Mouse (Mus musculus): ENCODE data around the gene Atg4d. TPM values are rescaled to one million over a fixed set of nuclear protein-coding genes. Genes with fewer than 3 reads are reported as not detected.

Gene Atg4d
- polyA plus RNA-seq, 1 experiment: 39.8 TPM

GRCm38 (mm10) chr9:21238733-21239464 lies 26.2 kb upstream of the Atg4d start, which contains the start of gene Keap1:
Gene Keap1 (minus strand): TSS chr9:21239361.
- TF ChIP-seq E2F4 (IDR thresholded peaks at IDR 0.05; ENCODE audit: insufficient read depth): no peak
- no peak for TF ChIP-seq CEBPB (IDR thresholded peaks at IDR 0.05; ENCODE audit: insufficient read depth, poor library complexity, severe bottlenecking)
- TF ChIP-seq POLR2AphosphoS2 (IDR thresholded peaks at IDR 0.05; ENCODE audit: insufficient read length, low read depth): peak; percentile 64
- no peak for TF ChIP-seq REST (IDR thresholded peaks at IDR 0.05; ENCODE audit: insufficient read depth, insufficient read length)
- TF ChIP-seq USF1 (IDR thresholded peaks at IDR 0.05; ENCODE audit: low read depth): no peak
- TF ChIP-seq MAX (IDR thresholded peaks at IDR 0.05; ENCODE audit: low read depth): no peak
- peak; percentile 75 for TF ChIP-seq POLR2A (IDR thresholded peaks at IDR 0.05; ENCODE audit: insufficient read length, low read depth)
- TF ChIP-seq TCF12 (IDR thresholded peaks at IDR 0.05; ENCODE audit: insufficient read depth, poor library complexity, severe bottlenecking): no peak
- no peak for TF ChIP-seq MYOG (IDR thresholded peaks at IDR 0.05; ENCODE audit: control insufficient read depth in 1 of 3, insufficient read depth in 1 of 3, insufficient read length in 2 of 3, low read depth in 2 of 3)
- TF ChIP-seq MYOD1 (IDR thresholded peaks at IDR 0.05; ENCODE audit: control insufficient read depth in 1 of 3, insufficient read length in 2 of 3, low read depth in 2 of 3): peak in 1 of 3 experiments; percentile 31
- TF ChIP-seq SRF (IDR thresholded peaks at IDR 0.05; ENCODE audit: control insufficient read depth, insufficient read length, low read depth): no peak
- no peak for TF ChIP-seq TCF3 (IDR thresholded peaks at IDR 0.05; ENCODE audit: insufficient read length, low read depth)
- peaks cover 23% of the 10 kb centered on the region for H3K79me2 ChIP-seq (ENCODE audit: control insufficient read depth, insufficient read depth)
- H3K4me3 ChIP-seq: peak within 1 kb of the TSS; percentile 60
- peaks cover 6% of the 10 kb centered on the region for H3K27me3 ChIP-seq (ENCODE audit: control insufficient read depth, insufficient read depth, insufficient read length)
- H3K4me2 ChIP-seq (ENCODE audit: low read depth): peak within 1 kb of the TSS; percentile 85
- H3K36me3 ChIP-seq (ENCODE audit: control insufficient read depth, insufficient read depth): no peaks in the 10 kb centered on the region
- H3ac ChIP-seq (ENCODE audit: control insufficient read depth, insufficient read length): peak within 1 kb of the TSS; percentile 40

- H3K4me2 ChIP-seq (ENCODE audit: low read depth): peak overlapping the region; percentile 68
- TF ChIP-seq TCF3 (IDR thresholded peaks at IDR 0.05; ENCODE audit: insufficient read length, low read depth) (no peak), POLR2A (IDR thresholded peaks at IDR 0.05; ENCODE audit: insufficient read length, low read depth) (no peak), E2F4 (IDR thresholded peaks at IDR 0.05; ENCODE audit: insufficient read depth) (no peak), CEBPB (IDR thresholded peaks at IDR 0.05; ENCODE audit: insufficient read depth, poor library complexity, severe bottlenecking) (no peak), MYOD1 (IDR thresholded peaks at IDR 0.05; ENCODE audit: control insufficient read depth in 1 of 3, insufficient read length in 2 of 3, low read depth in 2 of 3) (no peak), MAX (IDR thresholded peaks at IDR 0.05; ENCODE audit: low read depth) (no peak), USF1 (IDR thresholded peaks at IDR 0.05; ENCODE audit: low read depth) (no peak), REST (IDR thresholded peaks at IDR 0.05; ENCODE audit: insufficient read depth, insufficient read length) (no peak), POLR2AphosphoS2 (IDR thresholded peaks at IDR 0.05; ENCODE audit: insufficient read length, low read depth) (no peak), TCF12 (IDR thresholded peaks at IDR 0.05; ENCODE audit: insufficient read depth, poor library complexity, severe bottlenecking) (no peak), SRF (IDR thresholded peaks at IDR 0.05; ENCODE audit: control insufficient read depth, insufficient read length, low read depth) (no peak)
- peaks cover 11% of the 10 kb centered on the region for H3K27me3 ChIP-seq (ENCODE audit: control insufficient read depth, insufficient read depth, insufficient read length)
- H3K79me2 ChIP-seq (ENCODE audit: control insufficient read depth, insufficient read depth): peaks cover 23% of the 10 kb centered on the region
- H3ac ChIP-seq (ENCODE audit: control insufficient read depth, insufficient read length): peak overlapping the region; percentile 40
- peak overlapping the region; percentile 60 for H3K4me3 ChIP-seq
- no peaks in the 10 kb centered on the region for H3K36me3 ChIP-seq (ENCODE audit: control insufficient read depth, insufficient read depth)
These were observed 25.6 kb upstream of the Atg4d start for GRCm38 (mm10) chr9:21239465-21239848.

- no peak overlapping the region for H3K4me2 ChIP-seq (ENCODE audit: low read depth)
- TF ChIP-seq USF1 (IDR thresholded peaks at IDR 0.05; ENCODE audit: low read depth) (no peak), POLR2A (IDR thresholded peaks at IDR 0.05; ENCODE audit: insufficient read length, low read depth) (no peak), MYOG (IDR thresholded peaks at IDR 0.05; ENCODE audit: control insufficient read depth in 1 of 3, insufficient read depth in 1 of 3, insufficient read length in 2 of 3, low read depth in 2 of 3) (no peak), CEBPB (IDR thresholded peaks at IDR 0.05; ENCODE audit: insufficient read depth, poor library complexity, severe bottlenecking) (no peak), TCF12 (IDR thresholded peaks at IDR 0.05; ENCODE audit: insufficient read depth, poor library complexity, severe bottlenecking) (no peak), REST (IDR thresholded peaks at IDR 0.05; ENCODE audit: insufficient read depth, insufficient read length) (no peak), MYOD1 (IDR thresholded peaks at IDR 0.05; ENCODE audit: control insufficient read depth in 1 of 3, insufficient read length in 2 of 3, low read depth in 2 of 3) (no peak), TCF3 (IDR thresholded peaks at IDR 0.05; ENCODE audit: insufficient read length, low read depth) (no peak), MAX (IDR thresholded peaks at IDR 0.05; ENCODE audit: low read depth) (no peak), SRF (IDR thresholded peaks at IDR 0.05; ENCODE audit: control insufficient read depth, insufficient read length, low read depth) (no peak), POLR2AphosphoS2 (IDR thresholded peaks at IDR 0.05; ENCODE audit: insufficient read length, low read depth) (no peak), E2F4 (IDR thresholded peaks at IDR 0.05; ENCODE audit: insufficient read depth) (no peak)
- H3K36me3 ChIP-seq (ENCODE audit: control insufficient read depth, insufficient read depth): no peaks in the 10 kb centered on the region
- no peak overlapping the region for H3ac ChIP-seq (ENCODE audit: control insufficient read depth, insufficient read length)
- H3K4me3 ChIP-seq: no peak overlapping the region
- H3K27me3 ChIP-seq (ENCODE audit: control insufficient read depth, insufficient read depth, insufficient read length): peaks cover 22% of the 10 kb centered on the region
- H3K79me2 ChIP-seq (ENCODE audit: control insufficient read depth, insufficient read depth): peaks cover 17% of the 10 kb centered on the region
These were observed 23.8 kb upstream of the Atg4d start for GRCm38 (mm10) chr9:21241343-21241742.

GRCm38 (mm10) chr9:21243826-21244427 lies 21.2 kb upstream of the Atg4d start:
- TF ChIP-seq TCF3 (IDR thresholded peaks at IDR 0.05; ENCODE audit: insufficient read length, low read depth) (no peak), MYOG (IDR thresholded peaks at IDR 0.05; ENCODE audit: control insufficient read depth in 1 of 3, insufficient read depth in 1 of 3, insufficient read length in 2 of 3, low read depth in 2 of 3) (no peak), MAX (IDR thresholded peaks at IDR 0.05; ENCODE audit: low read depth) (no peak), SRF (IDR thresholded peaks at IDR 0.05; ENCODE audit: control insufficient read depth, insufficient read length, low read depth) (no peak), TCF12 (IDR thresholded peaks at IDR 0.05; ENCODE audit: insufficient read depth, poor library complexity, severe bottlenecking) (no peak), REST (IDR thresholded peaks at IDR 0.05; ENCODE audit: insufficient read depth, insufficient read length) (no peak), POLR2AphosphoS2 (IDR thresholded peaks at IDR 0.05; ENCODE audit: insufficient read length, low read depth) (no peak), MYOD1 (IDR thresholded peaks at IDR 0.05; ENCODE audit: control insufficient read depth in 1 of 3, insufficient read length in 2 of 3, low read depth in 2 of 3) (no peak), CEBPB (IDR thresholded peaks at IDR 0.05; ENCODE audit: insufficient read depth, poor library complexity, severe bottlenecking) (no peak), E2F4 (IDR thresholded peaks at IDR 0.05; ENCODE audit: insufficient read depth) (no peak), POLR2A (IDR thresholded peaks at IDR 0.05; ENCODE audit: insufficient read length, low read depth) (no peak), USF1 (IDR thresholded peaks at IDR 0.05; ENCODE audit: low read depth) (no peak)
- Histone ChIP-seq H3K36me3 (ENCODE audit: control insufficient read depth, insufficient read depth) (no peaks in the 10 kb centered on the region), H3K27me3 (ENCODE audit: control insufficient read depth, insufficient read depth, insufficient read length) (peaks cover 25% of the 10 kb centered on the region), H3K4me2 (ENCODE audit: low read depth) (no peak overlapping the region), H3K79me2 (ENCODE audit: control insufficient read depth, insufficient read depth) (no peaks in the 10 kb centered on the region), H3K4me3 (no peak overlapping the region), H3ac (ENCODE audit: control insufficient read depth, insufficient read length) (peak overlapping the region; percentile 49)

Data from myocyte (in vitro differentiated cells).